Mouse (Mus musculus) ovary, postnatal 10 days (tissue): ENCODE results near the gene Psmd7.

Source experiments
- DNase-seq: peaks from one replicate; pipeline ENCODE4 v3.0.0; 2022; ENCODE audit warnings: low spot score

Gene Psmd7

GRCm38 (mm10) chr8:107578132-107578531 is 10.1 kb downstream of the Psmd7 start:
- DNase-seq: no peak

- DNase-seq: no peak
These were observed 10.6 kb downstream of the Psmd7 start for GRCm38 (mm10) chr8:107577640-107578039.

GRCm38 (mm10) chr8:107576702-107577101 is 11.6 kb downstream of the Psmd7 start:
- peak; percentile 68 for DNase-seq

- DNase-seq: no peak
These were observed 13.5 kb downstream of the Psmd7 start for GRCm38 (mm10) chr8:107574771-107575170.

- DNase-seq: peak; percentile 38
These were observed 15.8 kb downstream of the Psmd7 start for GRCm38 (mm10) chr8:107572497-107572896.

- no peak for DNase-seq
These were observed 16.7 kb downstream of the Psmd7 start for GRCm38 (mm10) chr8:107571486-107572135.

- no peak for DNase-seq
These were observed 17.2 kb downstream of the Psmd7 start for GRCm38 (mm10) chr8:107571046-107571445.

GRCm38 (mm10) chr8:107562164-107562563 is 26.1 kb downstream of the Psmd7 start:
- no peak for DNase-seq

GRCm38 (mm10) chr8:107560820-107561536 is 27.3 kb downstream of the Psmd7 start:
- no peak for DNase-seq

- DNase-seq: no peak
These were observed 31.7 kb downstream of the Psmd7 start for GRCm38 (mm10) chr8:107556511-107556936.

- DNase-seq: no peak
These were observed 33.0 kb downstream of the Psmd7 start for GRCm38 (mm10) chr8:107555231-107555630.

- no peak for DNase-seq
These were observed 36.0 kb downstream of the Psmd7 start for GRCm38 (mm10) chr8:107552234-107552633.

- no peak for DNase-seq
These were observed 41.4 kb downstream of the Psmd7 start for GRCm38 (mm10) chr8:107546817-107547216.

- no peak for DNase-seq
These were observed 42.1 kb downstream of the Psmd7 start for GRCm38 (mm10) chr8:107546154-107546553.

- DNase-seq: no peak
These were observed 42.6 kb downstream of the Psmd7 start for GRCm38 (mm10) chr8:107545621-107546152.

GRCm38 (mm10) chr8:107544651-107545174 is 43.6 kb downstream of the Psmd7 start:
- DNase-seq: no peak

- DNase-seq: no peak
These were observed 44.1 kb downstream of the Psmd7 start for GRCm38 (mm10) chr8:107544211-107544610.

GRCm38 (mm10) chr8:107543714-107544113 is 44.5 kb downstream of the Psmd7 start:
- DNase-seq: no peak

GRCm38 (mm10) chr8:107542151-107542550 is 46.1 kb downstream of the Psmd7 start:
- DNase-seq: no peak

GRCm38 (mm10) chr8:107541369-107541768 is 46.9 kb downstream of the Psmd7 start:
- no peak for DNase-seq

GRCm38 (mm10) chr8:107540623-107541022 is 47.6 kb downstream of the Psmd7 start:
- no peak for DNase-seq

- DNase-seq: no peak
These were observed 50.8 kb downstream of the Psmd7 start for GRCm38 (mm10) chr8:107537472-107537871.
